Mouse (Mus musculus): Measurements from ENCODE around the gene Cdc42bpg. TPM values are rescaled to one million over a fixed set of nuclear protein-coding genes. Genes with fewer than 3 reads are reported as not detected.

Cdc42bpg gene
- 69.5 and 74.2 TPM in 2 replicates for polyA plus RNA-seq (2012; rRNA removed)

DNA sequence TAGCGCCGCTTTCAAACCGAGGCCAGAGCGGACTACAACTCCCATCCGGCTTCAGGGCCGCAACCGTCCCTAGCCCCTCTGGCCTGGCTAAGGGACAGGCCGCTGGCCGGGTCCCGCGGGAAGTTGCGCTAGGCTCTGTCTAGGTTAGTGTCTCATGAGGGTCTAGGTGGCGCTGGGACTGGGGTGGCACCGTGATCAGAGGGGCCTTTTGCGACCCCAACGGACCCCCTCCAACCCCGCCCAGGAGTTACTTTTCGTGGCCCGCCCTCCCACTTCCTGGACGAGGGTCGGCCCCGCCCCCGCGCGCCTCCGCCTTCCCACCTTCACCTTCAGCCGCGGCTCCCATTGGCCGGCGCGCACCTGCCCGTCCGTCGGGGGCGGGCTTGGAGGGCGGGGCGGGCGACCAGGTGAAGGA lies at the start of gene Cdc42bpg:
TSS of gene Cdc42bpg (plus strand) at position 320 of the 415 bp plus-strand sequence.

DNA sequence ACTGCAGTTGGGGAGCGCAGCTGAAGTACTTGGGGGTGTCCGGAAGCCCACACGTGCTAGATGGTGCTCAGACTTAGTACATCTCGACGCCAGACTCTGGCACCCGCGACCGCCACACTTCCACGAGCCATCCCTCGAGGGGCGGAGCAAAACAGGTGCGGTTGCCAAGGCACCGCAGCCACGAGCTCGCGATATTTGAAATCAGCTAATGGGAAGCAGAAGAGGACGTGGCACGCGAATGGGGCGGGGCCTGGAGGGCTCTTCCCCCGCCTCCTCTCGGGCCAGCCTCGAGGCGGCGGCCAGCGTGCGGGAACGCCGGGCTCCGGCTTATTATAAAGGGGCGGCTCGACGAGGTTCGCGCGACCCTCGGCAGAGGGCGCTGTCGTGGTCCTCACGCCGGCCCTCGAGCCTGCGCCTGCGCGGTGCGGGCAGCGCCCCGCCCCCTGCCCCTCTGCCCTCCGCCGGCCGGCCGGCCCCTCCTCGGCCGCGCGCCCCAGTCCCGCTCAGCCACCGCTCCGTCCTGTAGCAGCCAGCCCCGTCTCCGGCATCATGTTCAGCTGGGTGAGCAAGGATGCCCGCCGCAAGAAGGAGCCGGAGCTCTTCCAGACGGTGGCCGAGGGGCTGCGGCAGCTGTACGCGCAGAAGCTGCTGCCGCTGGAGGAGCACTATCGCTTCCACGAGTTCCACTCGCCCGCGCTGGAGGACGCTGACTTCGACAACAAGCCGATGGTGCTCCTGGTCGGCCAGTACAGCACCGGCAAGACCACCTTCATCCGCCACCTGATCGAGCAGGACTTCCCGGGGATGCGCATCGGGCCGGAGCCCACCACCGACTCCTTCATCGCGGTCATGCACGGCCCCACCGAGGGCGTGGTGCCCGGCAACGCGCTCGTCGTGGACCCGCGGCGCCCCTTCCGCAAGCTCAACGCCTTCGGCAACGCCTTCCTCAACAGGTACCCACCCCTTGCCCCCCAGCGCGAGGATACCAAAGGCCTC lies 29.5 kb upstream of the Cdc42bpg start, which contains the start of gene Ehd1:
TSS of gene Ehd1 (plus strand) at position 300 of the 996 bp plus-strand sequence.

DNA sequence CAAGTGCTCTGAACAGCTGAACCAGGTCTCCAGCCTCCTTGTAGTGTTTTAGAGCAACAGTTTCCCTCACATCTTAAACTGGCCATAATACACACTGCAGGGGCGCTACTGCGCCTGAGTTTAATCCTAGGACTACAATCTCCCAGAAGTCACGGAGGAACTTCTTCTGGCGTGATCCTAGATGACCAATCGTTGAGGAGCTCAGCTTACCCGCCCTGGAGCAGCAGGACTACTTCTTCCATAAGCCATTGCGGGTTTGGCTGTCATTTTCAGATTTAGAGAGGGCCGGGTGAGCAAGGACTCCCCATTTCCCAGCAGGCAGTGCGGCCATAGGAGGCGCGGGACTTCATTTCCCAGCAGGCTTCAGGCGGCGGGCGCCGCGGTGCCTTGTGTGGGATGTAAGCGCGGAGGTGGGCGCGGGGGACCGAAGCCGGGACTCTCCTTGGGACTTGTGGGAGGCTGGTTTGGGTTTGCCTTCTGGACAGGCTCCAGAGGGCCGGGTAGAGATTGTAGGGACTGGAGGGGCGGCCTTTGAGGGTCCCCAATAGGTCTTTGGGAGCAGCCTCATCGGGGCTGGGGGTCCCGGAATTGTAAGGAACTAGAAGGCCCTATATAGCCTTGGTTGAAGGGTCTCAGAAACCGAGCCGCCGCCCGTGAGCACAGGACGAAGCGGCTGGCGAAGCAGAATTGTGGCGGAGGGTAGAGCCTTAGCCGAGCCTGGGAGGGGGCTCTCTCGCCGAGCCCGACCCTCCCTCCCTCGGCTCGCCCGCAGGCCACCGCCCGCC lies 28.6 kb downstream of the Cdc42bpg start, which contains the start of gene Men1:
TSS of gene Men1 (plus strand) at position 307 of the 785 bp plus-strand sequence.

DNA sequence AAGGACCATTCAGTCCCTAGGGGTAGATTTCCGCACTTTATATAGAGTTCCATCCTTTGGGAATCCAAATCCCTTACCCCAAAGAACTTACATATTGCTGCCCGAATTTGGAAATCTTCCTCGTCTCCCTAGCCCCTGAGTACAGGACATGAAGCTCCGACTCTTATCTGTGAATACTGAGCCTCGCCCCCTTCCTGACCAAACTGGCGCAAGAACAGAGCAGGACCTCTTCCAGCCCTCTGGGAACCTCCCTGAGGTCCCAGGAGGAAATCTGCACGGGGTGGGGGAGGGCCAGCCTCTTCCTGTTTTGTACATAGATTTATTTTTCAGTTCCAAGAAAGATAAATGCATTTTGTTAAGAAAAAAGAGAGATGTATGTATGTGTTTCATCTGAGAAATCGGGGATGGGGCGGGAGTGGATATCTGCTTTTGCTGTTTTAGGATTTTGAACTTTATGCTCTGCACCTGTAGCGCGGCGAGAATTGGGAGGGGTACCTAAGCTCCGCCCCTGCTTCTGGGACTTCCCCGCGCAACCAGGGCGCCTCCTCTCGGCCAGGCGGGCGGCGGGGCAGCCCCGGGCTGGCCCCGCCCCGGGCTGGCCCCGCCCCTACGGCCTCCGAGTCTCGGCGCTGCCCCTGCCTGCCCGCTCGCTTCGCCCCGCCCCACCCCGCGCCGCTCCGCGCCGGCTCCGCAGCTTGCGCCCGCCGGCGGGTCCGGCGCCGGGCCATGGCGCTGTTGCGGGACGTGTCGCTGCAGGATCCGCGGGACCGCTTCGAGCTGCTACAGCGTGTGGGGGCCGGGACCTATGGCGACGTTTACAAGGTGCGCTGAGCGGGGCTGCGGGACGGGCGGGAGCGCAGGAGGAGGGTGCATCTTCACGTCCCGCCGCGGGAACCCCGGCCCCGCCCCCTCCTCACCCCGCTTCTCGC lies 34.5 kb downstream of the Cdc42bpg start, which contains the start of gene Map4k2:
TSS of gene Map4k2 (plus strand) at position 612 of the 929 bp plus-strand sequence.

DNA sequence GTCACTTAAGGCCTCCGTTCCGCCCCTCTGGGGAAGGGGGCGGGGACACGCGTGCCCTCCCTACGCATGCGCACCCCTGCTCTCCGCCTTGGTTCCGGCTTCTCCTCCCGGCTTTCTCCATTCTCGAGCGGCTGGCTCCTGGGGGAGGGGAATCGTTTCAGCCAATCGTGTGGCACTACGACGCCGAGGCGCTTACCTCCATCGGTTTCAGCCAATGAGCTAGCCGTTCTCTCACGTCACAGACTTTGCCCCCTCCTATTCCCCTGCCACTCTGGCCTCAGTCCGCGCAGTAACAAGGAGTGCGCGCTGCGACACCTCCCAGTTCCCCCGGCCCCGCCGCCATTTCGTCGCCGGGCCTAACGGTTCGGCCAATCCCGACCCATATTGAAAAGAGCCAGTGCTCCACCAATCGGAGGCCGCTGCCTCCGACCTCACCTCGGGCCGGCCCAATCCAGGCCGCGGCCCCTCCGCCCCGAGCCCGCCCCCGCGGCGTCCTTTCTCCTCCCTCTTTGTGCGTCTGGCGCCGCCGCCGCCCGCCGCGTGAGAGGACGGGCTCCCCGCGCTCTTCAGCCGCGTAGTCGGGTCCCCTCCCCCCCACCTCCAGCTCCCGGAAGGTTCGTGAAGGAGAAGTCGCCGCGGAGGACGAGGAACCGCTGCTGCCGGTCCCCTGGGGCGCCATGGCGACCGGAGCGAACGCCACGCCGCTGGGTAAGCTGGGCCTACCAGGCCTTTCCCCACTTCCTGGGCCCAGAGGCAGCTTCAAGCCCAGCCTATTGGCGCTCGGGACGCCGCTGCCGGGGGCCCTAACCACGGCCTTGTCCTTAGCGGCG lies 57.4 kb downstream of the Cdc42bpg start, which contains the start of gene Sf1:
TSS of gene Sf1 (plus strand) at position 280 of the 830 bp plus-strand sequence.

Other genes starting within 250 kb of the Cdc42bpg start
- 11.1 and 13.7 TPM in 2 replicates for gene Mrpl49, start 248.7 kb upstream of the Cdc42bpg start, polyA plus RNA-seq (2012; rRNA removed)
- 2,245 and 2,287 TPM in 2 replicates for gene Fau, start 248.6 kb upstream of the Cdc42bpg start, polyA plus RNA-seq (2012; rRNA removed)
- 81.0 and 86.7 TPM in 2 replicates for gene Znhit2, start 245.3 kb upstream of the Cdc42bpg start, polyA plus RNA-seq (2012; rRNA removed)
- 68.6 and 88.1 TPM in 2 replicates for gene Tm7sf2, start 238.1 kb upstream of the Cdc42bpg start, polyA plus RNA-seq (2012; rRNA removed)
- 86.3 and 87.2 TPM in 2 replicates for gene Vps51, start 229.2 kb upstream of the Cdc42bpg start, polyA plus RNA-seq (2012; rRNA removed)
- 1.3 TPM in 1 of 2 replicates, not detected in the other for gene Tmem262, start 226.4 kb upstream of the Cdc42bpg start, polyA plus RNA-seq (2012; rRNA removed)
- 0.34 and 0.72 TPM in 2 replicates for gene Gm28374, start 224.2 kb upstream of the Cdc42bpg start, polyA plus RNA-seq (2012; rRNA removed)
- gene Zfpl1, start 221.5 kb upstream of the Cdc42bpg start, polyA plus RNA-seq (2012; rRNA removed) = 96.4 and 116 TPM in 2 replicates
- gene Cdca5, start 221.5 kb upstream of the Cdc42bpg start, polyA plus RNA-seq (2012; rRNA removed) = 3.2 and 4.1 TPM in 2 replicates
- gene AC131692.1, start 212.0 kb upstream of the Cdc42bpg start, polyA plus RNA-seq (2012; rRNA removed) = not detected in 2 replicates
- gene Naaladl1, start 200.7 kb upstream of the Cdc42bpg start, polyA plus RNA-seq (2012; rRNA removed) = 17.8 and 47.8 TPM in 2 replicates
- 60.1 and 60.7 TPM in 2 replicates for gene Sac3d1, start 187.8 kb upstream of the Cdc42bpg start, polyA plus RNA-seq (2012; rRNA removed)
- 59.0 and 65.6 TPM in 2 replicates for gene Snx15, start 178.2 kb upstream of the Cdc42bpg start, polyA plus RNA-seq (2012; rRNA removed)
- 60.8 and 73.8 TPM in 2 replicates for gene Batf2, start 165.5 kb upstream of the Cdc42bpg start, polyA plus RNA-seq (2012; rRNA removed)
- gene Arl2, start 164.9 kb upstream of the Cdc42bpg start, polyA plus RNA-seq (2012; rRNA removed) = 95.4 and 114 TPM in 2 replicates
- gene Majin, start 122.1 kb upstream of the Cdc42bpg start, polyA plus RNA-seq (2012; rRNA removed) = 0.12 and 0.91 TPM in 2 replicates
- gene Gpha2, start 80.1 kb upstream of the Cdc42bpg start, polyA plus RNA-seq (2012; rRNA removed) = 0.45 and 0.97 TPM in 2 replicates
- gene Ppp2r5b, start 70.6 kb upstream of the Cdc42bpg start, polyA plus RNA-seq (2012; rRNA removed) = 84.5 and 109 TPM in 2 replicates
- gene Atg2a, start 64.8 kb upstream of the Cdc42bpg start, polyA plus RNA-seq (2012; rRNA removed) = 61.7 and 63.2 TPM in 2 replicates
- 286 and 304 TPM in 2 replicates for gene Ehd1, start 29.7 kb upstream of the Cdc42bpg start, polyA plus RNA-seq (2012; rRNA removed)
- gene Men1, start 28.5 kb downstream of the Cdc42bpg start, polyA plus RNA-seq (2012; rRNA removed) = 50.2 and 51.0 TPM in 2 replicates
- 95.7 and 106 TPM in 2 replicates for gene Map4k2, start 34.7 kb downstream of the Cdc42bpg start, polyA plus RNA-seq (2012; rRNA removed)
- 147 and 199 TPM in 2 replicates for gene Sf1, start 57.2 kb downstream of the Cdc42bpg start, polyA plus RNA-seq (2012; rRNA removed)
- gene Pygm, start 77.9 kb downstream of the Cdc42bpg start, polyA plus RNA-seq (2012; rRNA removed) = 14.0 and 16.7 TPM in 2 replicates
- 57.1 and 74.3 TPM in 2 replicates for gene Rasgrp2, start 92.9 kb downstream of the Cdc42bpg start, polyA plus RNA-seq (2012; rRNA removed)
- 4.3 and 5.3 TPM in 2 replicates for gene Nrxn2, start 112.3 kb downstream of the Cdc42bpg start, polyA plus RNA-seq (2012; rRNA removed)
- 0.10 TPM in 1 of 2 replicates, not detected in the other for gene Slc22a12, start 236.6 kb downstream of the Cdc42bpg start, polyA plus RNA-seq (2012; rRNA removed)

Measured in colon, adult 2 months (tissue).